Mouse (Mus musculus): ENCODE measurements around the gene Ctcfl.

DNA sequence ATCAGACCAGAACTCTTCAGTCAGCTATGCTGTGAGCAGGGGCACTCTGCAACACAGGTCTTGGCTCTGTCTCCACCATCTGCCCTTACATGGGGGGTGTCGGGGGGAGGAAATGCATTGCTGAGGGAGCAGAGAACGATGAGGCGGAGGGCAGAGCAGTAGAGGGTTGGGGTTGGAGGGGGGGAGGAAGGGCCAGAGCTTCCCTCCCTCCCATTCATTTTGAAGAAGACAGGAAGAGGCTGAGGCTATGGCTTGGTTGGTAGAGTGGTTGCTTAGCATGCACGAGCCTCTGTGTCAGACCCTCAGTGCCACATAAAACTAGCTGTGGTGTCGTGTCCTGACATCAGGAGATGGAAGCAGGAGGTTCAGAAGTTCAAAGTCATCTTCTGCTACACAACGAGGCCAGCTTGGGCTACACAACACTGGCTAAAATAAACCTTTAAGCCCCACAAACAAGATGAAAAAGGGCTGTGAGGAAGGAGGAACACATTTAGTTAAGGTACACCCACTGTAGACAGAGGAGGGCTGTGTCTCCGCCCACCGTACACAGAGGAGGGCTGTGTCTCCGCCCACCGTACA lies 62.9 kb downstream of the Ctcfl start:
- TF ChIP-seq CTCF (IDR thresholded peaks at IDR 0.05) (no peak), POLR2A (IDR thresholded peaks at IDR 0.05; ENCODE audit: insufficient read depth, low read depth, low read length) (no peak)

Measured in heart, adult 2 months (tissue).